Mouse (Mus musculus): ENCODE data around the gene Sp1. TPM values are rescaled to one million over a fixed set of nuclear protein-coding genes. Genes with fewer than 3 reads are reported as not detected.

Gene Sp1
- polyA plus RNA-seq (2012; ENCODE audit: insufficient read depth, insufficient read length, missing spikeins), result 43.8 and 47.0 TPM in 2 replicates

DNA sequence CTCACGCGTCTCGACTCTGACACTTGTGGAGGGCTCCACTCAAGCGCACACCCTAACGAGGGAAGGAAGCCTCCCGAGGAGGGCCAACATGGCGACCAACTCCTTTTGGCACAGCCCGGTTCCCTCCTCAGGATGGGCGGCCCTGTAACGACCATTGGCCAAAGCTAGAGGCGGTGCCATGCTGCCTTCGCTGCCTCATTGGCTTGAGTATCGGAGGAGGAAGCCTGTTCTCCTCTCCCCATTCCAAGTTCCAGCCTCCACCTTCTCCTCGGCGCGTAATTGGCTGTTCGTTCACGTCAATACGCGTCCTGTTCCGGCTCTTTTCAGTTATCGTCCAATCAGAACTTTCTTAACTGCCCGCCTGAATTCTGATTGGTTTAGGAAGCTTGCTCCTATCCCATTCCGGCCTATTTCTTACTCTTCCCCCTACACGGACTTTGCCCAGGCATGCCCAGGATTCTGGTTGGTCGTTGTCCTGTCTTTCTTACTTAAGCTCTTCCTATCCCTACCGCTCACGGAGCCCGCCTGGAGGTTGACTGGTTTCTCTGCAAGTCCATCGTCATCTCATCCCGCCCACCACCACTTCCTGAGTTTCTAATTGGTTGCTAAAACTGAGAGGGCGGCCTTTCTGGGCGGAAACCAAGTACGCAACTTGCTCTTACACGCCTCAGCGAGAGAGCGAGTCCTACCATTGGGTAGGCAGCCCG is at the start of gene Sp1:
Sp1 (plus strand) TSS at position 655 of the 707 bp plus-strand sequence.
- peaks cover 26% of the 10 kb centered on the region for H3K4me1 ChIP-seq (ENCODE audit: control insufficient read depth, insufficient read depth, low read length)
- TF ChIP-seq CTCF (IDR thresholded peaks at IDR 0.05; ENCODE audit: low read depth, low read length), result no peak
- no peak for TF ChIP-seq POLR2A (IDR thresholded peaks at IDR 0.05; ENCODE audit: borderline replicate concordance, low read depth, low read length)

GRCm38 (mm10) chr15:102356501-102357325 is 49.2 kb upstream of the Sp1 start:
- Histone ChIP-seq H3K4me1 (ENCODE audit: control insufficient read depth, insufficient read depth, low read length) (no peaks in the 10 kb centered on the region), H3K27ac (ENCODE audit: insufficient read depth, low read depth, low read length) (no peak overlapping the region), H3K4me3 (ENCODE audit: insufficient read depth, low read length) (no peak overlapping the region)
- TF ChIP-seq CTCF (IDR thresholded peaks at IDR 0.05; ENCODE audit: low read depth, low read length) (no peak), POLR2A (IDR thresholded peaks at IDR 0.05; ENCODE audit: borderline replicate concordance, low read depth, low read length) (no peak)

More for the DNA sequence above, at the start of gene Sp1:
- Histone ChIP-seq H3K4me3 (ENCODE audit: insufficient read depth, low read length) (peak within 1 kb of the TSS; percentile 67), H3K27ac (ENCODE audit: insufficient read depth, low read depth, low read length) (peak within 1 kb of the TSS; percentile 97)

DNA sequence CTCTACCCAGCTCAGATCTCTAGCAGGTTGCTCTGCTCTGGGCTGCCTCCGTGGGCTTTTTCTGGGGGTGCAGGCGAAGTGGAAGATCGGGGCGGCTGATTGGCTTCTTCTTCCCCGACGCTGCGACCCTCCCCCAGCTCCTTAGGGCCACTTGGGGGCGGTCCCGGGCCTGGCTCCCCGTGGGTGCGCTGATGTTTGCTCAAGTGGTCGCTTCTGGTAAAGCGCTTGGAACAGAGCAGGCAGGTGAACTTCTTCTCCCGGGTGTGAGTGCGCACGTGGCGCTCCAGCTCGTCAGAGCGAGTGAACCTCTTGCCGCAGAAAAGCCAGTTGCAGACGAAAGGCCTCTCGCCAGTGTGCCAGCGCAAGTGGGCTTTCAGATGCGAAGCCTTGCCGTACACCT is 47.8 kb upstream of the Sp1 start:
- H3K27ac ChIP-seq (ENCODE audit: insufficient read depth, low read depth, low read length), result no peak overlapping the region
- H3K4me3 ChIP-seq (ENCODE audit: insufficient read depth, low read length), result no peak overlapping the region
- TF ChIP-seq CTCF (IDR thresholded peaks at IDR 0.05; ENCODE audit: low read depth, low read length) (no peak), POLR2A (IDR thresholded peaks at IDR 0.05; ENCODE audit: borderline replicate concordance, low read depth, low read length) (no peak)
- H3K4me1 ChIP-seq (ENCODE audit: control insufficient read depth, insufficient read depth, low read length), result no peaks in the 10 kb centered on the region

GRCm38 (mm10) chr15:102358834-102359233 is 47.1 kb upstream of the Sp1 start:
- TF ChIP-seq POLR2A (IDR thresholded peaks at IDR 0.05; ENCODE audit: borderline replicate concordance, low read depth, low read length) (no peak), CTCF (IDR thresholded peaks at IDR 0.05; ENCODE audit: low read depth, low read length) (no peak)
- H3K4me3 ChIP-seq (ENCODE audit: insufficient read depth, low read length), result no peak overlapping the region
- no peak overlapping the region for H3K27ac ChIP-seq (ENCODE audit: insufficient read depth, low read depth, low read length)
- H3K4me1 ChIP-seq (ENCODE audit: control insufficient read depth, insufficient read depth, low read length), result no peaks in the 10 kb centered on the region

- TF ChIP-seq POLR2A (IDR thresholded peaks at IDR 0.05; ENCODE audit: borderline replicate concordance, low read depth, low read length), result no peak
- no peak for TF ChIP-seq CTCF (IDR thresholded peaks at IDR 0.05; ENCODE audit: low read depth, low read length)
- 0 out of 2 replicates have a peak overlapping the region, but pooled peaks have one; percentile 2 for H3K4me3 ChIP-seq (ENCODE audit: insufficient read depth, low read length)
- H3K4me1 ChIP-seq (ENCODE audit: control insufficient read depth, insufficient read depth, low read length), result no peaks in the 10 kb centered on the region
- no peak overlapping the region for H3K27ac ChIP-seq (ENCODE audit: insufficient read depth, low read depth, low read length)
Measured at GRCm38 (mm10) chr15:102362648-102363047, 43.3 kb upstream of the Sp1 start.

GRCm38 (mm10) chr15:102364678-102365077 is 41.3 kb upstream of the Sp1 start:
- Histone ChIP-seq H3K4me3 (ENCODE audit: insufficient read depth, low read length) (no peak overlapping the region), H3K4me1 (ENCODE audit: control insufficient read depth, insufficient read depth, low read length) (no peaks in the 10 kb centered on the region), H3K27ac (ENCODE audit: insufficient read depth, low read depth, low read length) (no peak overlapping the region)
- no peak for TF ChIP-seq CTCF (IDR thresholded peaks at IDR 0.05; ENCODE audit: low read depth, low read length)
- no peak for TF ChIP-seq POLR2A (IDR thresholded peaks at IDR 0.05; ENCODE audit: borderline replicate concordance, low read depth, low read length)

- TF ChIP-seq CTCF (IDR thresholded peaks at IDR 0.05; ENCODE audit: low read depth, low read length) (no peak), POLR2A (IDR thresholded peaks at IDR 0.05; ENCODE audit: borderline replicate concordance, low read depth, low read length) (no peak)
- no peaks in the 10 kb centered on the region for H3K4me1 ChIP-seq (ENCODE audit: control insufficient read depth, insufficient read depth, low read length)
- H3K4me3 ChIP-seq (ENCODE audit: insufficient read depth, low read length), result no peak overlapping the region
- H3K27ac ChIP-seq (ENCODE audit: insufficient read depth, low read depth, low read length), result no peak overlapping the region
Measured at GRCm38 (mm10) chr15:102366238-102366637, 39.7 kb upstream of the Sp1 start.

DNA sequence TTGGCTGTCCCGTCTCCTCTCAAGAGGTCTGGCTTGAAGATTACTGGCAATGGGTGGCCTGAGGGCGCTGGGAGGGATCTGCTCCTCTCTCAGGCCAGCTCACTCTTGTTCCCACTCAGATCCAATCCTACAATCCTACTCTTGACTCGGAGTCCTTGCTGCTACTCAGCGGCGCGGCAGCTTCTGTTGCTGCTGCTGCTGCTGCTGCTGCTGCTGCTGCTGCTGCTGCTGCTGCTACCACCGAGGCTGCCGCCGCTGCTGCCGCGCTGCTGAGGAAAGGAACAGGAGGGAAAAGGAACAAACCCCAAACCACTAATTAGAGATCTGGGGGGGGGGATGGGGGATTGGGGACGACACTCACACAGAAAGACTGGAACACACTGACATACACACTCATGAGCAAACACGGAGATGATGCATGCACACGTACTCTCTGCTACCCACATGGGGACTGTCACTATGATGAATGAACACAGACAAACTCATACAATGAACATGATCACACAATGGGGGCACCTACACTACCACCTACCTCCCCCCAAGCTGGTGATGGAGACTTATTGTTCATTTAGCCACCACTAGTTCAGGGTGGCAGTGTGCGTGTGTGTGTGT is 39.1 kb upstream of the Sp1 start, which contains the start of gene Sp7:
Sp7 (minus strand) TSS at position 450 of the 612 bp plus-strand sequence.
- H3K4me3 ChIP-seq (ENCODE audit: insufficient read depth, low read length), result no peak within 1 kb of the TSS
- no peak within 1 kb of the TSS for H3K27ac ChIP-seq (ENCODE audit: insufficient read depth, low read depth, low read length)
- TF ChIP-seq POLR2A (IDR thresholded peaks at IDR 0.05; ENCODE audit: borderline replicate concordance, low read depth, low read length), result no peak
- no peak for TF ChIP-seq CTCF (IDR thresholded peaks at IDR 0.05; ENCODE audit: low read depth, low read length)
- H3K4me1 ChIP-seq (ENCODE audit: control insufficient read depth, insufficient read depth, low read length), result no peaks in the 10 kb centered on the region

GRCm38 (mm10) chr15:102369972-102370371 is 36.0 kb upstream of the Sp1 start:
- no peak overlapping the region for H3K4me3 ChIP-seq (ENCODE audit: insufficient read depth, low read length)
- H3K4me1 ChIP-seq (ENCODE audit: control insufficient read depth, insufficient read depth, low read length), result peaks cover 4% of the 10 kb centered on the region
- TF ChIP-seq POLR2A (IDR thresholded peaks at IDR 0.05; ENCODE audit: borderline replicate concordance, low read depth, low read length), result no peak
- no peak for TF ChIP-seq CTCF (IDR thresholded peaks at IDR 0.05; ENCODE audit: low read depth, low read length)
- H3K27ac ChIP-seq (ENCODE audit: insufficient read depth, low read depth, low read length), result no peak overlapping the region

All from bone marrow macrophage, adult 2 months (primary cell).